Mouse (Mus musculus) forebrain, embryonic 16.5 days (tissue): ENCODE measurements at regions not wholly inside any gene's neighbourhood (a gene's known extent, or its start where the extent isn't known, plus 50 kb on each side); places are given as distances from the start of the nearest gene placed in this dataset.

Source experiments
- ATAC-seq: fragments of 200-750 bp; cut with Nextera tagmentation; 2 replicates; pipeline ENCODE4 v1.8.0; 2017; ENCODE audit warnings: mild to moderate bottlenecking, moderate library complexity
- H3K27ac ChIP-seq: fragments of 300-500 bp; sonication (generic); 2 replicates; pipeline ENCODE4 v1.5.1; 2014; ENCODE audit warnings: low read length, control low read depth
- H3K27me3 ChIP-seq: fragments of 300-500 bp; sonication (generic); replicated peaks from 2 replicates; pipeline ENCODE4 v1.6.1; 2014; ENCODE audit warnings: low read length; ENCODE audit not compliant: control insufficient read depth, insufficient read depth
- H3K36me3 ChIP-seq: fragments of 300-500 bp; sonication (generic); 2 replicates; pipeline ENCODE4 v1.6.1; 2014; ENCODE audit not compliant: control insufficient read depth, insufficient read depth
- H3K4me1 ChIP-seq: fragments of 300-500 bp; sonication (generic); replicated peaks from 2 replicates; pipeline ENCODE4 v1.6.1; 2014; ENCODE audit warnings: low read length; ENCODE audit not compliant: control insufficient read depth, insufficient read depth
- H3K4me2 ChIP-seq: fragments of 300-500 bp; sonication (generic); 2 replicates; pipeline ENCODE4 v1.6.1; 2014; ENCODE audit warnings: mild to moderate bottlenecking, low read length, control low read depth
- H3K4me3 ChIP-seq: fragments of 300-500 bp; sonication (generic); replicated peaks from 2 replicates; pipeline ENCODE4 v1.5.1; 2014; ENCODE audit warnings: mild to moderate bottlenecking, low read length, control low read depth
- H3K9ac ChIP-seq: fragments of 300-500 bp; sonication (generic); replicated peaks from 2 replicates; pipeline ENCODE4 v1.6.1; 2014; ENCODE audit warnings: low read depth, low read length, control low read depth
- H3K9me3 ChIP-seq: fragments of 300-500 bp; sonication (generic); 2 replicates; pipeline ENCODE4 v1.6.1; 2016; ENCODE audit warnings: low read length; ENCODE audit not compliant: control insufficient read depth
- WGBS: fragments of 180-500 bp; shearing (Covaris S2); extraction: QIAGEN DNeasy Blood & Tissue Kit; methylation state at CpG from one replicate; pipeline ENCODE4 v1.1.7; 2014; 5-methylcytosine and 5-hydroxymethylcytosine counted together

DNA sequence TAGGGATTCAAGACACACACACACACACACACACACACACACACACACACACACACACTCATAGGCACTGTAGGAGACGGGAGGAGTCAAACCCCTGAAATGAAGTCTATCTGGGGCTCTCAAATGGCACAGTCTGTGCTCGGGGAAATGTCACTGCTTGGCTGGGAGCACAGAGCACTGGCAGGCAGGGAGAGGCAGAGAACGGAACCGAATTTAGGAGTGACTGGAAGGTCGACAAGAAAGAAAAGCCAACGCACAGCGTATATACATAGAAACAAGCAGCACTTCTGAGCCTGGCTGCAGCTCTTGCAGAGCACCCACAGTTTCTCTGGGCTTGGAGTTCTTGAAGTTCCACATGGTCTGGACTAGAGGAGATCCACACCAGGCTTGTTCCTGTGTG, 160.1 kb upstream of the Zfp703 start:
- Histone ChIP-seq H3K9me3 (no peaks in the 10 kb centered on the region), H3K4me2 (no peak overlapping the region), H3K27me3 (no peaks in the 10 kb centered on the region), H3K4me3 (no peak overlapping the region), H3K36me3 (no peaks in the 10 kb centered on the region), H3K4me1 (peaks cover 9% of the 10 kb centered on the region), H3K9ac (no peak overlapping the region), H3K27ac (no peak overlapping the region; the same call in 1 of the 2 replicates)
- ATAC-seq: 0 out of 2 replicates have a peak, but pooled peaks have one; percentile 45
- 58% methylated on average over 7 of the region's 7 CpGs for WGBS

DNA sequence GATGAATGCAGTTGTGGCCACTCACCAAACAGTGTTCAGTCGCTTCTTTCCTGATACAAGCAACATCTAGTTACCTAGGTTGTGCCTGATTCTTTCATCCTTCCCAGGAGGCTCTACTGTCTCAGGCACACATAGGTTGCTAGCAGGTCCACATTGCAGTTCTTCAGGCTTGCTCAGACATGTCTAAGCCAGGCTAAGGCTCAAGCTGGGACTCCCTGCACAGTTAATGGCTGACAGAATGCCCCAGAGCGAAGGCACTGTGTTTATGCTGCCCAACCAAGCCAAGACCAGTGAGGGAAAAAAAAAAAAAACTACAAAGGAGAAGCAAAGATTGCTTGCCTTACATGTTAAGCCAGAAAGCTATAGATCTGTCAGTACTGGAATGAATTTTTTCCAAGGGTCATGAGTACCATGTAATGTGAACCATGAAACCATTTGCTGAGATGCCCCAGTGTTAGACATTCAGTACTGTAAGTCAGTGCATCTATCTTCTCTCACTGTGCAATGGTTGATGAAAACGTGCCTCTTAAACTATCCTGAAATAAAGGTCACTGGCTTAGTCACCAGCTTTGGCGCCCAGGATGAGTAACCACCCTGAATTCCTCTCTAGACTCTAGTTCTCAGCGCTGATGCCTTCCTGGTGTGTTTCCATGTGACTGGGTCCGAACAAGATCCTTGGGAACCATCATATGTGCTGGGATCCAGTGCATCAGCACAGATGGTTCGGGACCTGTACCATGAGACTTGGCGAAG, 152.8 kb upstream of the Zfp703 start:
- Histone ChIP-seq H3K4me2 (no peak overlapping the region), H3K27me3 (no peaks in the 10 kb centered on the region), H3K9me3 (no peaks in the 10 kb centered on the region), H3K27ac (no peak overlapping the region), H3K4me3 (no peak overlapping the region), H3K36me3 (no peaks in the 10 kb centered on the region), H3K9ac (no peak overlapping the region), H3K4me1 (no peaks in the 10 kb centered on the region)
- 87% methylated on average over 8 of the region's 8 CpGs for WGBS
- ATAC-seq: no peak

DNA sequence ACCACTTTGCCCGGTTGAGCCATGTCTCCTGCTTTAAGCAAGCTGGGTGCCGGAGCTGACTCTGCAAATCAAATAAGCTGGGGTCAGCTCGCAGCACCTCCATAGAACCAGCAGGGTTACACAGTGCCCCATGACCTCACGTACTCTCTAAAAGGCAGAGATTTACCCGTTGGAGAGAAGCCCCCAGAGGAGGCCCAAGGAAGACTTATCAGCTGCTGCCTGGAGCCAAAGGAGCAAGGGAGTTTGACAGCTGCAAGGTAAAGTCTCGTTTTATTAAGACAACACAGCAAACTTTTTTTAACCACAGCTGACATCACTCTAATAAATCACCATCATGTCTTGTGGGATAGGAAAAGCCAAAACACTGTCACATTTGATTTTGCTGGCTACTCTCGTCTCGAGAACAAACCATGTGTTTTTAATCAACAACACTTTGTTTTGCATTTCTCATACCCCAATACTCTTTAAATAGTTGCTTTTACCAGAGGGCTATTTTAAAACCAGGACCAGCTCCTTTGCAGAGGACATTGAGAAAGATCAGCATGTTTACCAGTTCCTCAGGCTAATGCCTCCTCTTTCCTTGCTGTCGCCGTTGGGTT, 148.7 kb upstream of the Zfp703 start:
- Histone ChIP-seq H3K9ac (no peak overlapping the region), H3K27ac (no peak overlapping the region), H3K4me1 (peaks cover 5% of the 10 kb centered on the region), H3K4me2 (no peak overlapping the region), H3K9me3 (no peaks in the 10 kb centered on the region), H3K27me3 (no peaks in the 10 kb centered on the region), H3K4me3 (no peak overlapping the region), H3K36me3 (no peaks in the 10 kb centered on the region)
- no peak for ATAC-seq
- 60% methylated on average over 10 of the region's 10 CpGs for WGBS

DNA sequence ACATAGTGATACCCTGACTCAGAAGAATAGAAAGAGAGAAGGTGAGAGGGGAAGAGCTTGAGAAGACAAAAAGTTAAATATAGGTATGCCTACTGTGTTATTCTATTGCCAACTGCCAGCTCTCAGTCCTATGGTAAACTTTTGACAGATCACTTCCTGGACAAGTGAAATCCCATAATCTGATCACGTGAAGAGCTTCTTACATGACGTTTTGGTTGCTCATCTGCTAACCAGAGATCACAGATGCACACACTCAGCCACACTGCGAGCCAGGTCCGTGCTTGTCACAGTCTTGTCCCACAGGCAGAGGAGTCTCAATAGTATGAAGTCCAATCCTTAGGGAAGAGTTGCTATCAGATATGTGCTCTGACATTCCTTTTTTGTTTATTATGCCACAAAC, 147.8 kb upstream of the Zfp703 start:
- Histone ChIP-seq H3K4me3 (no peak overlapping the region), H3K4me1 (peaks cover 6% of the 10 kb centered on the region), H3K4me2 (no peak overlapping the region), H3K27ac (no peak overlapping the region), H3K27me3 (no peaks in the 10 kb centered on the region), H3K9me3 (no peaks in the 10 kb centered on the region), H3K36me3 (no peaks in the 10 kb centered on the region), H3K9ac (no peak overlapping the region)
- ATAC-seq: no peak
- 86% methylated on average over 4 of the region's 4 CpGs for WGBS

DNA sequence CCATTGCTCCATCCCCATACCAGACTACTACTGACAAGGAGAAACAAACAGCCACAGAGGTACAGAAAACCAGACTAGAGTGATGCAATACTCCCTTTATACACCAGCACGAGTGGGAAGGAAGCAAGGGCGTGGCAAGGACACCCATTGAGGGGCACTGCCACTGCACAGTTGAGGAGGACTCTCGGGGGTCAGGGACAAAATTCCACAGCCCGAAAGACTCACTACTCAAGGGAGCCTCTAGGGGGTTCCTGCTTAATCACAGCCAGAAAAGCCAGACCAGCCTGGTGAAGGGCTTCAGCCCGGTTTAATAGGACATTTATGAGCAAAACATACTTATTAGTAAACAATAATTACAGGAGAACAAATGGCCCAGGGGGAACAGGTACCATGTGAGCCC, 146.0 kb upstream of the Zfp703 start:
- Histone ChIP-seq H3K4me1 (peaks cover 11% of the 10 kb centered on the region), H3K36me3 (no peaks in the 10 kb centered on the region), H3K4me2 (no peak overlapping the region), H3K9ac (no peak overlapping the region), H3K27me3 (no peaks in the 10 kb centered on the region), H3K9me3 (no peaks in the 10 kb centered on the region), H3K4me3 (no peak overlapping the region), H3K27ac (no peak overlapping the region)
- WGBS: 24% methylated on average over 5 of the region's 5 CpGs
- ATAC-seq: 0 out of 2 replicates have a peak, but pooled peaks have one; percentile 40

DNA sequence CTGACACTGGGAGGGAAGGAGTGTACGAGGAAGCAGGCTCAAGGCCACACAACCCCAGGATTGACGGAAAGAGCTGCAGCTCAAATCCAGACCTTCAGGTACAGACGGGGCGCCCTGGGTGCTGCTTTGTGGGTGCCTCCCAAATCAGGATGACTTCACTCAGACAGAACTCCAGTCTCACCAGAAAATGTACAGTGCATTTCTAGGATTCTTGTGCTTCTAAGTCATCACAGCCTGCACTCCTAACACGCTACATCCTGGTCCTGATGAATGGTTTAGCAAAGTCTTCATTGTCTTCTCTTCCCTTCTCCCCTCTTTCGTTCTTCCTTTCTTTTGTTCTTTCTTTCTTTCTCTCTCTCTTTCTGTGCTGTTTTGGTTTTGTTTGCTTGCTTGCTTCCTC, 145.3 kb upstream of the Zfp703 start:
- ATAC-seq: no peak
- Histone ChIP-seq H3K27ac (no peak overlapping the region), H3K9ac (no peak overlapping the region), H3K27me3 (no peaks in the 10 kb centered on the region), H3K4me2 (no peak overlapping the region), H3K9me3 (no peaks in the 10 kb centered on the region), H3K4me1 (peaks cover 11% of the 10 kb centered on the region), H3K4me3 (no peak overlapping the region), H3K36me3 (no peaks in the 10 kb centered on the region)
- WGBS: 78% methylated on average over 6 of the region's 6 CpGs

DNA sequence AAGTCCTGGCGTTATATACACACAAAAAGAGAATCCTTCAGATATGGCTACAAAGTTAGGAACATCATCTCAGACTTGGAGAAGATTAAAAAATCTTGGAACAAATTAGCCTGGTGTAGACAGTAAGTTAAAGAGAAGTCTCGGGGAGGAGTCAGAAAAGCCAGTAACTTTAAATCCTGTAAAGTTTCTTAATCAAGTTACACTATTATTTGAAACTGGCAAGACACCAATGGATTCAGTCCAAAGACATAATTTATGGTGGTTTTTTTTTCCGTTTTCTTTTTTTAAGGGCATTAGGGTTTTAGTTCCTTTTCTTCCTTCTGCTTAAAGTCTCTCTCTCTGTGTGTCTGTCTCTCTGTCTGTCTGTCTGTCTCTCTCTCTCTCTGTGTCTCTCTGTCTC, 144.6 kb upstream of the Zfp703 start:
- WGBS: 79% methylated on average over 3 of the region's 3 CpGs
- ATAC-seq: no peak

DNA sequence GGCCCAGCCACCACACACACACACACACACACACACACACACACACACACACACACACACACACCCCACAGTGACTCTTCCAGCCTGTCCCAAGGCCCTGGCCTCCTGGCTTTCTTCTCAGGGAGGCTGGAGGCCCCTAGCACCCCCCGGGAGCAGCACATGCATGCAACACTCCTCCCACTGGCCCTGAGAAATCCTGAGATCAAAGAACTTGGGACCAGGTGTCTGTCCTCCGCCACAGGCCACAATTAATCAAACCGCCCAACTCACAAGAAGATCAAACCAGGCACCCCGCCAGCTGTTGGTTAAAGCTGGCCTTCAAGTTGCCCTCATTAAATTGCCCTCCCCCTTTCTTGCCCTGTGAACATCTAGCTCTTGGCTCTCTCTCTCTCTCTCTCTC, 143.8 kb upstream of the Zfp703 start:
- peaks cover 11% of the 10 kb centered on the region for H3K4me1 ChIP-seq
- H3K36me3 ChIP-seq: no peaks in the 10 kb centered on the region
- WGBS: 14% methylated on average over 4 of the region's 4 CpGs
- no peak overlapping the region for H3K4me2 ChIP-seq
- no peak overlapping the region for H3K27ac ChIP-seq
- no peak overlapping the region for H3K9ac ChIP-seq
- H3K4me3 ChIP-seq: no peak overlapping the region
- no peaks in the 10 kb centered on the region for H3K27me3 ChIP-seq
- H3K9me3 ChIP-seq: no peaks in the 10 kb centered on the region
- ATAC-seq: peak; percentile 32; the same call in 1 of the 2 replicates

More for the DNA sequence above, 144.6 kb upstream of the Zfp703 start:
- Histone ChIP-seq H3K27ac (no peak overlapping the region), H3K4me2 (no peak overlapping the region), H3K36me3 (no peaks in the 10 kb centered on the region), H3K9ac (no peak overlapping the region), H3K4me1 (peaks cover 11% of the 10 kb centered on the region), H3K4me3 (no peak overlapping the region), H3K9me3 (no peaks in the 10 kb centered on the region), H3K27me3 (no peaks in the 10 kb centered on the region)

DNA sequence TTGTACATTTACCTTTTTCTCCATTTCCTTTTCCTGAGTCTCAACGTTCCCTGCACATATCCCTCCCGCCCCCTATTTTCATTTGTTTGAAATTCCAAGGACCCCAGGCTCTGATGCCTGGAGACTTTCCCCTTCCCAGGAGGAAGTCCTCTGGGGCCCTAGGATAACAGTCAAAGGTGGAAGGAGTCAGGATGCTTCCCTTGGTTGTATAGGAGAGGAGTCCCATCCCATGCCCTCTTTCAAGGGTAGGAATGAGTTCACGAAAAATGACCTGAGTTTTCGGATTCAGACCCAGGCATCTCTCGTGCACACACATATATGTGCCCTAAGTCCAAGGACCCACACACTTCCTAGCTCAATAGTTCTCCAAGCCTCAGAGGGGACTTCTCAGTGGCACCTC, 143.3 kb upstream of the Zfp703 start:
- Histone ChIP-seq H3K4me2 (no peak overlapping the region), H3K4me3 (no peak overlapping the region), H3K36me3 (no peaks in the 10 kb centered on the region), H3K9ac (no peak overlapping the region), H3K4me1 (peaks cover 11% of the 10 kb centered on the region), H3K27me3 (no peaks in the 10 kb centered on the region), H3K9me3 (no peaks in the 10 kb centered on the region), H3K27ac (no peak overlapping the region)
- ATAC-seq: no peak
- 64% methylated on average over 5 of the region's 5 CpGs for WGBS
